Mouse (Mus musculus) layer of hippocampus, adult 11-12 months (tissue): ENCODE measurements at regions not wholly inside any gene's neighbourhood (a gene's known extent, or its start where the extent isn't known, plus 50 kb on each side); places are given as distances from the start of the nearest gene placed in this dataset.

Experiments
- DNase-seq: peaks from one replicate; pipeline ENCODE4 v3.0.0; 2022; ENCODE audit warnings: low spot score

- DNase-seq, result no peak
These were observed 58.6 kb downstream of the Drd1 start for GRCm38 (mm10) chr13:53996867-53997266.

- no peak for DNase-seq
These were observed 62.5 kb downstream of the Drd1 start for GRCm38 (mm10) chr13:53992863-53993451.

GRCm38 (mm10) chr13:53979226-53979625 lies 76.3 kb downstream of the Drd1 start:
- DNase-seq, result peak; percentile 1

GRCm38 (mm10) chr13:53969421-53969820 lies 86.1 kb downstream of the Drd1 start:
- DNase-seq, result peak; percentile 14

GRCm38 (mm10) chr13:53956167-53956566 lies 99.3 kb downstream of the Drd1 start:
- DNase-seq, result peak; percentile 72

GRCm38 (mm10) chr13:53948056-53948455 lies 107.4 kb downstream of the Drd1 start:
- no peak for DNase-seq

GRCm38 (mm10) chr13:53945681-53946080 lies 109.8 kb downstream of the Drd1 start:
- DNase-seq, result no peak

- peak; percentile 30 for DNase-seq
These were observed 114.3 kb downstream of the Drd1 start for GRCm38 (mm10) chr13:53941005-53941747.

GRCm38 (mm10) chr13:53935174-53935699 lies 120.3 kb downstream of the Drd1 start:
- no peak for DNase-seq

GRCm38 (mm10) chr13:53934457-53934856 lies 121.0 kb downstream of the Drd1 start:
- no peak for DNase-seq

- DNase-seq, result no peak
These were observed 129.4 kb downstream of the Drd1 start for GRCm38 (mm10) chr13:53926128-53926527.

GRCm38 (mm10) chr13:53924433-53924832 lies 131.1 kb downstream of the Drd1 start:
- DNase-seq, result no peak

GRCm38 (mm10) chr13:53923721-53924374 lies 131.7 kb downstream of the Drd1 start:
- no peak for DNase-seq

- no peak for DNase-seq
These were observed 133.7 kb downstream of the Drd1 start for GRCm38 (mm10) chr13:53921796-53922195.

GRCm38 (mm10) chr13:53919851-53920381 lies 135.6 kb downstream of the Drd1 start:
- no peak for DNase-seq

- no peak for DNase-seq
These were observed 140.0 kb downstream of the Drd1 start for GRCm38 (mm10) chr13:53915456-53915855.

GRCm38 (mm10) chr13:53914434-53914833 lies 141.1 kb downstream of the Drd1 start:
- no peak for DNase-seq

- DNase-seq, result no peak
These were observed 142.0 kb downstream of the Drd1 start for GRCm38 (mm10) chr13:53913501-53913900.

GRCm38 (mm10) chr13:53911846-53912245 lies 143.7 kb downstream of the Drd1 start:
- no peak for DNase-seq

GRCm38 (mm10) chr13:53911261-53911660 lies 144.2 kb downstream of the Drd1 start:
- DNase-seq, result no peak

- no peak for DNase-seq
These were observed 145.3 kb downstream of the Drd1 start for GRCm38 (mm10) chr13:53910251-53910650.

GRCm38 (mm10) chr13:53904471-53904870 lies 151.0 kb downstream of the Drd1 start:
- no peak for DNase-seq

- no peak for DNase-seq
These were observed 151.9 kb downstream of the Drd1 start for GRCm38 (mm10) chr13:53903626-53904025.
